Mouse (Mus musculus): ENCODE measurements around the gene Net1. TPM values are rescaled to one million over a fixed set of nuclear protein-coding genes. Genes with fewer than 3 reads are reported as not detected.

Gene Net1
- polyA plus RNA-seq, 1 experiment from 2014 or later: 49.3 TPM

GRCm38 (mm10) chr13:3895397-3895980 is 22.5 kb downstream of the Net1 start:
- H3K27me3 ChIP-seq (ENCODE audit: control insufficient read depth, insufficient read depth, low read length): no peaks in the 10 kb centered on the region
- no peaks in the 10 kb centered on the region for H3K9me3 ChIP-seq (ENCODE audit: control insufficient read depth, low read length)
- 90% methylated on average over 8 of the region's 8 CpGs for WGBS
- no peak overlapping the region for H3K4me3 ChIP-seq (ENCODE audit: low read depth, low read length)
- DNase-seq (ENCODE audit: low spot score): no peak
- no peak for ATAC-seq (replicated peaks; ENCODE audit: low FRiP score)
- H3K4me1 ChIP-seq (replicated peaks; ENCODE audit: control insufficient read depth, insufficient read depth, low read length): no peaks in the 10 kb centered on the region
- no peaks in the 10 kb centered on the region for H3K36me3 ChIP-seq (ENCODE audit: control insufficient read depth, insufficient read depth, low read length)
- no peak overlapping the region for H3K4me2 ChIP-seq (ENCODE audit: low read depth, low read length, severe bottlenecking)
- H3K27ac ChIP-seq (ENCODE audit: low read depth, low read length): no peak overlapping the region
- no peak overlapping the region for H3K9ac ChIP-seq (ENCODE audit: low read length)

- Histone ChIP-seq H3K9me3 (ENCODE audit: control insufficient read depth, low read length) (no peaks in the 10 kb centered on the region), H3K4me2 (ENCODE audit: low read depth, low read length, severe bottlenecking) (no peak overlapping the region), H3K36me3 (ENCODE audit: control insufficient read depth, insufficient read depth, low read length) (no peaks in the 10 kb centered on the region), H3K27me3 (ENCODE audit: control insufficient read depth, insufficient read depth, low read length) (no peaks in the 10 kb centered on the region), H3K27ac (ENCODE audit: low read depth, low read length) (no peak overlapping the region), H3K4me3 (ENCODE audit: low read depth, low read length) (no peak overlapping the region), H3K4me1 (replicated peaks; ENCODE audit: control insufficient read depth, insufficient read depth, low read length) (no peaks in the 10 kb centered on the region), H3K9ac (ENCODE audit: low read length) (no peak overlapping the region)
- WGBS: 81% methylated on average over 8 of the region's 8 CpGs
- DNase-seq (ENCODE audit: low spot score) (no peak), ATAC-seq (replicated peaks; ENCODE audit: low FRiP score) (no peak)
Measured at GRCm38 (mm10) chr13:3894549-3894948, 23.5 kb downstream of the Net1 start.

GRCm38 (mm10) chr13:3893126-3893734 is 24.8 kb downstream of the Net1 start:
- WGBS: under 1% methylated on average over 35 of the region's 35 CpGs
- H3K27ac ChIP-seq (ENCODE audit: low read depth, low read length): no peak overlapping the region

GRCm38 (mm10) chr13:3892601-3893000 is 25.4 kb downstream of the Net1 start:
- H3K9me3 ChIP-seq (ENCODE audit: control insufficient read depth, low read length): no peaks in the 10 kb centered on the region
- DNase-seq (ENCODE audit: low spot score) (no peak), ATAC-seq (replicated peaks; ENCODE audit: low FRiP score) (no peak)
- no peaks in the 10 kb centered on the region for H3K4me1 ChIP-seq (replicated peaks; ENCODE audit: control insufficient read depth, insufficient read depth, low read length)
- H3K4me2 ChIP-seq (ENCODE audit: low read depth, low read length, severe bottlenecking): peak overlapping the region; percentile 59
- no peaks in the 10 kb centered on the region for H3K27me3 ChIP-seq (ENCODE audit: control insufficient read depth, insufficient read depth, low read length)
- 17% methylated on average over 7 of the region's 7 CpGs for WGBS
- H3K4me3 ChIP-seq (ENCODE audit: low read depth, low read length): peak overlapping the region; percentile 46
- H3K27ac ChIP-seq (ENCODE audit: low read depth, low read length): no peak overlapping the region
- H3K9ac ChIP-seq (ENCODE audit: low read length): peak overlapping the region; percentile 58
- peaks cover 3% of the 10 kb centered on the region; the same call in 1 of the 2 replicates for H3K36me3 ChIP-seq (ENCODE audit: control insufficient read depth, insufficient read depth, low read length)

More at GRCm38 (mm10) chr13:3893126-3893734, 24.8 kb downstream of the Net1 start:
- DNase-seq (ENCODE audit: low spot score) (peak; percentile 94), ATAC-seq (replicated peaks; ENCODE audit: low FRiP score) (peak; percentile 99)
- peak overlapping the region; percentile 58 for H3K9ac ChIP-seq (ENCODE audit: low read length)
- no peaks in the 10 kb centered on the region for H3K9me3 ChIP-seq (ENCODE audit: control insufficient read depth, low read length)
- no peaks in the 10 kb centered on the region for H3K4me1 ChIP-seq (replicated peaks; ENCODE audit: control insufficient read depth, insufficient read depth, low read length)
- H3K36me3 ChIP-seq (ENCODE audit: control insufficient read depth, insufficient read depth, low read length): no peaks in the 10 kb centered on the region; the same call in 1 of the 2 replicates
- peak overlapping the region; percentile 46 for H3K4me3 ChIP-seq (ENCODE audit: low read depth, low read length)
- H3K4me2 ChIP-seq (ENCODE audit: low read depth, low read length, severe bottlenecking): peak overlapping the region; percentile 59
- H3K27me3 ChIP-seq (ENCODE audit: control insufficient read depth, insufficient read depth, low read length): no peaks in the 10 kb centered on the region

GRCm38 (mm10) chr13:3891479-3892087 is 26.4 kb downstream of the Net1 start:
- Histone ChIP-seq H3K4me1 (replicated peaks; ENCODE audit: control insufficient read depth, insufficient read depth, low read length) (no peaks in the 10 kb centered on the region), H3K9me3 (ENCODE audit: control insufficient read depth, low read length) (no peaks in the 10 kb centered on the region), H3K27me3 (ENCODE audit: control insufficient read depth, insufficient read depth, low read length) (no peaks in the 10 kb centered on the region), H3K27ac (ENCODE audit: low read depth, low read length) (no peak overlapping the region), H3K4me3 (ENCODE audit: low read depth, low read length) (no peak overlapping the region; the same call in 1 of the 2 replicates), H3K36me3 (ENCODE audit: control insufficient read depth, insufficient read depth, low read length) (peaks cover 4% of the 10 kb centered on the region; the same call in 1 of the 2 replicates), H3K4me2 (ENCODE audit: low read depth, low read length, severe bottlenecking) (peak overlapping the region; percentile 59; the same call in 1 of the 2 replicates), H3K9ac (ENCODE audit: low read length) (no peak overlapping the region)
- ATAC-seq (replicated peaks; ENCODE audit: low FRiP score) (no peak), DNase-seq (ENCODE audit: low spot score) (no peak)
- WGBS: 68% methylated on average over 8 of the region's 8 CpGs

GRCm38 (mm10) chr13:3890061-3890460 is 28.0 kb downstream of the Net1 start:
- Histone ChIP-seq H3K4me2 (ENCODE audit: low read depth, low read length, severe bottlenecking) (no peak overlapping the region), H3K9me3 (ENCODE audit: control insufficient read depth, low read length) (no peaks in the 10 kb centered on the region), H3K4me1 (replicated peaks; ENCODE audit: control insufficient read depth, insufficient read depth, low read length) (no peaks in the 10 kb centered on the region), H3K9ac (ENCODE audit: low read length) (no peak overlapping the region), H3K27ac (ENCODE audit: low read depth, low read length) (no peak overlapping the region), H3K27me3 (ENCODE audit: control insufficient read depth, insufficient read depth, low read length) (no peaks in the 10 kb centered on the region), H3K4me3 (ENCODE audit: low read depth, low read length) (no peak overlapping the region), H3K36me3 (ENCODE audit: control insufficient read depth, insufficient read depth, low read length) (peaks cover 7% of the 10 kb centered on the region; the same call in 1 of the 2 replicates)
- ATAC-seq (replicated peaks; ENCODE audit: low FRiP score): no peak
- no peak for DNase-seq (ENCODE audit: low spot score)
- 68% methylated on average over 8 of the region's 8 CpGs for WGBS

GRCm38 (mm10) chr13:3889111-3889510 is 28.9 kb downstream of the Net1 start:
- DNase-seq (ENCODE audit: low spot score): no peak
- WGBS: 88% methylated on average over 3 of the region's 3 CpGs
- Histone ChIP-seq H3K36me3 (ENCODE audit: control insufficient read depth, insufficient read depth, low read length) (peaks cover 7% of the 10 kb centered on the region; the same call in 1 of the 2 replicates), H3K4me1 (replicated peaks; ENCODE audit: control insufficient read depth, insufficient read depth, low read length) (no peaks in the 10 kb centered on the region), H3K4me3 (ENCODE audit: low read depth, low read length) (no peak overlapping the region), H3K4me2 (ENCODE audit: low read depth, low read length, severe bottlenecking) (no peak overlapping the region), H3K9ac (ENCODE audit: low read length) (no peak overlapping the region), H3K27me3 (ENCODE audit: control insufficient read depth, insufficient read depth, low read length) (no peaks in the 10 kb centered on the region), H3K27ac (ENCODE audit: low read depth, low read length) (no peak overlapping the region), H3K9me3 (ENCODE audit: control insufficient read depth, low read length) (no peaks in the 10 kb centered on the region)
- no peak for ATAC-seq (replicated peaks; ENCODE audit: low FRiP score)

GRCm38 (mm10) chr13:3886663-3887062 is 31.4 kb downstream of the Net1 start:
- H3K4me1 ChIP-seq (replicated peaks; ENCODE audit: control insufficient read depth, insufficient read depth, low read length): no peaks in the 10 kb centered on the region
- H3K9me3 ChIP-seq (ENCODE audit: control insufficient read depth, low read length): no peaks in the 10 kb centered on the region
- H3K27me3 ChIP-seq (ENCODE audit: control insufficient read depth, insufficient read depth, low read length): no peaks in the 10 kb centered on the region
- DNase-seq (ENCODE audit: low spot score) (no peak), ATAC-seq (replicated peaks; ENCODE audit: low FRiP score) (no peak)
- no peak overlapping the region for H3K27ac ChIP-seq (ENCODE audit: low read depth, low read length)
- H3K9ac ChIP-seq (ENCODE audit: low read length): no peak overlapping the region
- no peak overlapping the region for H3K4me2 ChIP-seq (ENCODE audit: low read depth, low read length, severe bottlenecking)
- H3K36me3 ChIP-seq (ENCODE audit: control insufficient read depth, insufficient read depth, low read length): peaks cover 9% of the 10 kb centered on the region; the same call in 1 of the 2 replicates
- no peak overlapping the region for H3K4me3 ChIP-seq (ENCODE audit: low read depth, low read length)
- 91% methylated on average over 7 of the region's 7 CpGs for WGBS

Measured in forebrain, embryonic 11.5 days (tissue).